Mouse (Mus musculus) bone marrow, adult 2 months (tissue): Measurements from ENCODE around the gene Cln6.
"Not testable (repeated sequence)": the region's sequence is repeated elsewhere in the genome, so short reads cannot be mapped to it uniquely, and the experiment has no call there.

Experiments used
- CTCF ChIP-seq: fragments of 200-500 bp; IDR thresholded peaks from 2 replicates; pipeline ENCODE4 v1.5.1; 2011; ENCODE audit warnings: low read length, control low read depth; ENCODE audit not compliant: control insufficient read depth, insufficient read depth
- POLR2A ChIP-seq: fragments of 200-500 bp; IDR thresholded peaks from 2 replicates; pipeline ENCODE4 v1.6.1; 2011; ENCODE audit warnings: low read depth, mild to moderate bottlenecking, control low read depth, low read length, borderline replicate concordance; ENCODE audit not compliant: control insufficient read depth

- TF ChIP-seq POLR2A, CTCF: not testable (repeated sequence)
Observed at GRCm38 (mm10) chr9:62799218-62799617, 39.4 kb upstream of the Cln6 start.
